Mouse (Mus musculus) brown adipose tissue, adult 24 weeks (tissue): ENCODE data around the gene Trim75. TPM values are rescaled to one million over a fixed set of nuclear protein-coding genes. Genes with fewer than 3 reads are reported as not detected.
"Not testable (repeated sequence)": the region's sequence is repeated elsewhere in the genome, so short reads cannot be mapped to it uniquely, and the experiment has no call there.

Source experiments
- H3K27ac ChIP-seq: fragments of 200-500 bp; replicated peaks from 2 replicates; pipeline ENCODE4 v1.5.1; 2012; ENCODE audit warnings: low read depth, mild to moderate bottlenecking, low read length
- H3K4me1 ChIP-seq: fragments of 200-500 bp; 2 replicates; pipeline ENCODE4 v1.6.1; 2012; ENCODE audit warnings: low read length, mixed read lengths; ENCODE audit not compliant: control insufficient read depth, insufficient read depth, insufficient read length
- H3K4me3 ChIP-seq: fragments of 200-500 bp; 2 replicates; pipeline ENCODE4 v1.5.1; 2012; ENCODE audit warnings: low read depth, mild to moderate bottlenecking, low read length, moderate library complexity; ENCODE audit not compliant: insufficient read depth
- polyA plus RNA-seq: library from polyadenylated mRNA; stranded (reverse); fragments of >200 nt; gene quantifications from 2 replicates; pipeline ENCODE4 v1.2.4, GENCODE M21; 2012; ENCODE audit not compliant: missing spikeins, insufficient read depth, insufficient read length

Trim75 gene
- not detected in 2 replicates for polyA plus RNA-seq

DNA sequence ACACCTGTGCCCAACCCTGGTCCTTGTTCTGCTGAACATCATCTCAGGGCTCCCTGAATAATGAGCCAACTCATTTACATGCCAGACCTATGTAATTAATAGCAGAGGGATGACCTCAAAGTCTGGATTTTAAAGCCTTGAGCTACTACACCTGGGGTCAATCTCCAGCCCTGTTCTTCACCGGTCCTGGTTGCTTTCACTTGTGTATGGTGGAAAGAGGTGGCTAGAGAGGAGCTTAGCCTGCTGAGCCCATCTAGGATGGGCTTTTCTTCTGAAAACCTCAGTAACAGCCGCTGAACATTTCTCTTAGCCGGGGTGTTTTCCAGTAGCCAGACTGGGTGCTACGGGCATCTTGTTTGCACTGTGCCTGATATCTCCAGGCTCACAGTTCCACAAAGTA, at the start of gene Trim75:
Trim75 (minus strand) TSS at position 101 of the 400 bp plus-strand sequence.
- Histone ChIP-seq H3K27ac (no peak within 1 kb of the TSS), H3K4me1 (no peaks in the 10 kb centered on the region), H3K4me3 (no peak within 1 kb of the TSS)

GRCm38 (mm10) chr8:65037117-65037533, 49.5 kb upstream of the Trim75 start, which contains the start of gene Apela:
Gene Apela (minus strand): TSS chr8:65037336.
- Histone ChIP-seq H3K27ac (no peak within 1 kb of the TSS), H3K4me1 (no peaks in the 10 kb centered on the region), H3K4me3 (peak within 1 kb of the TSS; percentile 30; the same call in 1 of the 2 replicates)

DNA sequence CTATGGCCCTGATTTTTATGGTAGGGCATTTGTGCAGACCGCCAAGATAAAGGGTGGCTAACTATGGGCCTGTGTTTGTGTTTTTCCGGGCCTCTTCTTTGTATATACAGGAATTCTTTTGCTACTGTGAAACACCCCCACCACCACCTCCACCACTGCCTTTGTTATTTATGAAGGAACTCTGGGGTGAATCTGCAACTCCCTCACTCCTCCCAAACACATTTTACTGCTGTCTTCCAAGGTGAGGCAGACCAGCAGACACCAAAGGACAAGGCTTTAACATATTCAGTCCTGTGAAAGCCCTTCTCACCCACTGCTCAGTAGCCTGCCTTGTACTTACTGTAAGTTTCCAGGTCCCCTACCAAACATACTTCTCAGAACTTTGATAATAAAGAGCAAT, 46.5 kb upstream of the Trim75 start:
- Histone ChIP-seq H3K4me1 (no peaks in the 10 kb centered on the region), H3K27ac (no peak overlapping the region), H3K4me3 (no peak overlapping the region)

- H3K27ac ChIP-seq = no peak overlapping the region
- no peaks in the 10 kb centered on the region for H3K4me1 ChIP-seq
- no peak overlapping the region for H3K4me3 ChIP-seq
Observed at GRCm38 (mm10) chr8:65033056-65033455, 45.4 kb upstream of the Trim75 start.

GRCm38 (mm10) chr8:65032107-65032506, 44.5 kb upstream of the Trim75 start:
- Histone ChIP-seq H3K4me3 (no peak overlapping the region), H3K4me1 (no peaks in the 10 kb centered on the region), H3K27ac (no peak overlapping the region)

GRCm38 (mm10) chr8:65030735-65031485, 43.3 kb upstream of the Trim75 start:
- Histone ChIP-seq H3K4me1 (no peaks in the 10 kb centered on the region), H3K27ac (no peak overlapping the region), H3K4me3 (no peak overlapping the region)

GRCm38 (mm10) chr8:65029776-65030175, 42.1 kb upstream of the Trim75 start:
- no peak overlapping the region for H3K27ac ChIP-seq
- H3K4me3 ChIP-seq = no peak overlapping the region
- no peaks in the 10 kb centered on the region for H3K4me1 ChIP-seq

DNA sequence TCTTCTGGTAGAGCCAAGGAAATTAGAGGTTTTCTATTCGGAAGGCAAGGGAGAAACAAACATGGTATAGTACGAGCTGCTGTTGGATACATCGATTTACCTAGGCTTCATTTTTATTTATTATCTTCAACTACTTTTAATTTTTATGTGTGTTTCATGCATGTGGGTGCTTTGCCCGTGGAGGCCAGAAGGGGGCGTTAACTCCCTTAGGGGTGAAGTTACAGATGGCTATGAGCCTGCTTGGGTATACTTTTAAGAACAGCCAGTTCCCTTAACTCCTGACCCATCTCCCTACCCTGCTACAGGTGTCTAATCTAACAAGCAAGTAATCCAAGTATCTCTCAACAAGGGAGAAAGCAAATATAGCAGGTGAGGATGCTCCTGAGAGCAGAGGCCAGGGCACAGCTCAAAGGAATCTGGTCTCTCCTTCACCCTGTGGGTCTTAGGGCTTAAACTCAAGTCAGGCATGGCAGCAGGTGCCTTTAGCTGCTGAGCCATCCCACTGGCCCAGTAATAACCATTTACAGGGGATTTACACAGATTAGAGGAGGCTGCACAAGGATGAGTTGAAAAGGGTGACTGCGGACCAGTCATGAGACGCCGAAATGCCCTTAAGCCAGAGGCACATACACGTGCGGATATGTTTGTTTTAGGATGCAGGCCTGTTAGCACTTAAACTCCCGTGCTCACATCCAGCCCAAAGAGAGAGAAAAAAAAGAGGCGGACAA, 41.5 kb upstream of the Trim75 start:
- Histone ChIP-seq H3K27ac (no peak overlapping the region), H3K4me1 (no peaks in the 10 kb centered on the region), H3K4me3 (no peak overlapping the region)

DNA sequence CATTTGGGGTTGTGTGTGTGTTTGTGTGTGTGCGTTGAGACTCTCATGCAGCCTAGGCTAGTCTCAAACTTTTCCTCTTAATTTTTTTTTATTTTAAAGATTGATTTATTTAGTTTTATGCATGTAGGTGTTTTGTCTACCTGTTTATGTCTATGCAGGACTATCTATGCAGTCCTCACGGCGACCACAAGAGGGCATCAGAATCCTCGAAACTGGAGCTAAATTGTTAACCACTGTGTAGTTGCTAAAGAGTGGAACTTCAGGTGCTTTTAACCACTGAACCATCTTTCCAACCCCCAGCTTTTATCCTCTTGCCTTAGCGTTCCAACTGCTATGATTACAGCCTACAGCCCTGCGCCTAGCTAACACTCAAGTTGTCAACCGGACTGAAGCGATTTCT, 34.9 kb upstream of the Trim75 start:
- Histone ChIP-seq H3K4me1 (no peaks in the 10 kb centered on the region), H3K4me3 (no peak overlapping the region), H3K27ac (no peak overlapping the region)

- Histone ChIP-seq H3K4me1 (no peaks in the 10 kb centered on the region), H3K4me3 (no peak within 1 kb of the TSS), H3K27ac (no peak within 1 kb of the TSS)
Observed at GRCm38 (mm10) chr8:65018423-65018822, 30.8 kb upstream of the Trim75 start, which contains the start of the genes Trim61 and Trim60. Gene Trim61 (minus strand): TSS chr8:65018523. Gene Trim60 (minus strand): TSS chr8:65018584.

DNA sequence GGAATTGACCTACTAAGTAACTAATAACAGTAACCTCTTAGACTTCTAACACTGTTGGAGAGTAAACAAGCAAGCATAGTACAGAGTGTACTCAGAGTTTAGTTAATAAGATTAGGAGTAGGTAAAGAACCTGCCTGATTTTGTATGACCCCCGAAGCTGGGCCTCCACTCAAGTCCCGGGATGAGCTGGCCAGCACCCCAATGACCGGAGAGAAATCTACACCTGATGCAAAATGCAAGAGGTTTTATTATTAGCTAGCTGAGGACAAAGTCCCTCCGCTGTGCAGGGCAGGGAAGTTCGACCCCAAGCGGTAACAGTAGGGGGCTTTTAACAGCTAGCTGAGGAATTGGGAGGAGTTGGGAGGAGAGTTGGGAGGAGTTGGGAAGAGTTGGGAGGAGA, 20.0 kb upstream of the Trim75 start:
- H3K27ac ChIP-seq, H3K4me3 ChIP-seq, H3K4me1 ChIP-seq: not testable (repeated sequence)

GRCm38 (mm10) chr8:64998806-64999365, 11.3 kb upstream of the Trim75 start:
- no peaks in the 10 kb centered on the region for H3K4me1 ChIP-seq
- no peak overlapping the region for H3K27ac ChIP-seq
- no peak overlapping the region for H3K4me3 ChIP-seq

DNA sequence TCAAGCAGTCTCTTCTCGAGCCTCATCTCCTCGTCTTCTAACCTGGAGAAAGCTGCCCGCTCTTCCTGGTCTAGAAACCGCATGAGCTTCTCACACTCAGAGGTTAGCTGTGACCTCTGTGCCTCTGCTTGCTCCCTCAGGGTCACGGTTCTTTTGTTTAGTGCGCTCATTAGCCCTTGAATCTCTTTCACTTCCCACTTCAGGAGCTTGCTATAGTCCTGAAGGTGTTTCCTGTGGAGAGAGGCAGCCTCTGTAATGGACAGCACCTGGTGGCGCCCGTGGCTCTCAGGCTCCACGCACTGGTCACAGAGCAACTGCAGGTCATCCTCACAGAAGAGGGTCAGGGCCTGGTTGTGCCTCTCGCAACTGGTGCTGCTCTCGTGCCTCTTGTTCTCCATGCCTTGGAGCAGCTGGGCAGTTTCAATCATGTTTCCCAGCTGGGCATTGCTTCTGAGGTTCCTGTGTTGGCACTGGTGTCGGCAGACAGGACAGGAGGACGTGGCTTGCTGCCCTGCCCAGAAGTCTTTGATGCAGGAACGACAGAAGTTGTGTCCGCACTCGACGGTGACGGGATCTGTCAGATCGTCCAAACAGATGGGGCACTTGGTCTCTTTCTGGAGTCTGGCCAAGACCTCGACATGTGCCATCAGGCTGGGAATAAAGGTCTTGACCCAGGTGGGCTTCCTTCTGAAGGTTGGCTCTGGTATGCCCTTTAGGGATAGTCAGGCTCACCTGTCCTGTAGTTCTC, 4.3 kb downstream of the Trim75 start:
- Histone ChIP-seq H3K4me3 (no peak overlapping the region), H3K27ac (no peak overlapping the region), H3K4me1 (no peaks in the 10 kb centered on the region)

DNA sequence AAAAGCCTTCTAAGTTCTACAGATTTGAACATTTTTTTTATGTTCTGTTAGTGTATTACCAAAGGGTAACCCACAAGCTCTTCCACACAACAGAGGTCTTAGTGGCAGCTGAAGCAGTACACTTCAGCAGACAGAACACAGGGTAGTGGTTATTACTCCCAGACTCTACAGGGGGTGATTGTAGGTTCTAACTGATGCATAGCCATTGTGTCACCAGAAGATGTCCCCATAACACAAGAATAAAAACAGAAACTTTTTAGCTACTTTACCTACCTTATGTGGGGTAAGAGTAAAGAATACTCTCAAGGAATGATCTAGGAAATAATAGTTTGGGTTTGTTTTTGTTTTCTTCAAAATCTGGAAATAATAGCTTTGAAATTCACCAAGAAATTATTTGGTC, 24.8 kb downstream of the Trim75 start:
- Histone ChIP-seq H3K27ac (no peak overlapping the region), H3K4me1 (no peaks in the 10 kb centered on the region), H3K4me3 (no peak overlapping the region)

- no peak overlapping the region for H3K27ac ChIP-seq
- no peaks in the 10 kb centered on the region for H3K4me1 ChIP-seq
- no peak overlapping the region for H3K4me3 ChIP-seq
Observed at GRCm38 (mm10) chr8:64959025-64959424, 28.6 kb downstream of the Trim75 start.
